Mouse (Mus musculus): Measurements from ENCODE around the gene Rbpj.

The Rbpj gene

DNA sequence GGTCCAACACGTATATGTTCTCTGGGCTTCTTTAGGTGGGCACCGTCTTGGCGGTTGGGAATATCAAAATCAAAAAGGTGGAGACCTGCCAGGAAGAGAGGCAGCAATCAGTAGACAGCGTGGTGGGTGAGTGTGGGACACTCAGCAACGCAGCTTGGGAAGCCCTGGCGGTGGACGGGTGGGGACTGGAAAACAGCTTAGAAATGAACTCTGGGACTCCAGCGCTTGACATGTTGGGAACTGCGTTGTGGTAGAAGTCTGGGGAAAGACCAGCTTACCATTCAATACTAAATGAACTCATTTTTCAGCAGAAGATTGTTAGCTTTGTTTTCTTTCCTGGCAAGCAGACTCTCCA, 3.8 kb downstream of the Rbpj start:
- DNase-seq: no peak

DNA sequence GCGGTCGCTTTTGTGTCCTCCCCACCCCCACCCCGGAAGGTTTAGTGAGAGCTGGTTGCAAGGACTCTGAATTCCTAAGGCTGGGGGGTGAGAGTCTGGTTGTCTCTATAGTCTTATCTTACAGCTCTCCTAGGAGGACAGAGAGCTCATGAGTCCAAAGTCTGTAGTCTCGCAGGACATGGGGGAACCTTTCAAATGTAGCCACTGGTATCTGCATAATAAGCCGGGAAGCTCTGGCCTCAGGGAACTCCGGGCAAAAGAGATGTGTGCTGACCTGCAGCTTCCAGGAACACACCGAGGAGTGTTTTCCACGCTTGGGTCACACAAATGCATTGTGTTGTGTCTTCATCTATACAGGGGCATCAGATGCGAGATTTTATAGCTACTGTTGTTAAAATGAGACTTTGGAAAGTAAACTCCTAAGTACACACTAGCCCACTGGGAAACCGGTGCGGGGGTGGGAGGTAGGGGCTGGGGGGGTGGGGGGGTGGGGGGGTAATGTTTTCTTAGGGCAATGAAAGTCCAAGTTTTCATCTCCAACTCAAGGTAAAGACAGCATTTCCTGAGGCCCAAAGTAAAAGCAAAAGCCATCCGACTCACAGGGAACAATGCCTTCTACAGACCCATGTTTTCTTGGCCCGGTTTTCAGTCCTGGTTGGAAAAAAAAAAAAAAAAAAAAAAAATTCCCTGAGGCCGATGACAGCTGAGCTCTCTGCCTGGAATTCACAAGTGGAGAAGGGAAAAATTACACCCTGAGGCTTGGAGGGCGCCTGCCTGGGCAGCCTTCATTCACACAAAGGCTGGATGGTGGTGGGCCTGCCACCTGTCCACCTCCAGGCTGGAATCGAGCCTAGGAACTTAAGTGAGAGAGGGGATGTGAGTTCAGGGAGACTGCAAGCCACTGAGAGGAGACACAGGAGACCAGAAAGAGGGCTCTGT, 4.5 kb downstream of the Rbpj start:
- DNase-seq: no peak

GRCm38 (mm10) chr5:53472485-53472884, 6.5 kb downstream of the Rbpj start:
- DNase-seq: no peak

GRCm38 (mm10) chr5:53479161-53479560, 13.2 kb downstream of the Rbpj start:
- DNase-seq: no peak

- DNase-seq: no peak
These were observed 13.9 kb downstream of the Rbpj start for GRCm38 (mm10) chr5:53479891-53480290.

DNA sequence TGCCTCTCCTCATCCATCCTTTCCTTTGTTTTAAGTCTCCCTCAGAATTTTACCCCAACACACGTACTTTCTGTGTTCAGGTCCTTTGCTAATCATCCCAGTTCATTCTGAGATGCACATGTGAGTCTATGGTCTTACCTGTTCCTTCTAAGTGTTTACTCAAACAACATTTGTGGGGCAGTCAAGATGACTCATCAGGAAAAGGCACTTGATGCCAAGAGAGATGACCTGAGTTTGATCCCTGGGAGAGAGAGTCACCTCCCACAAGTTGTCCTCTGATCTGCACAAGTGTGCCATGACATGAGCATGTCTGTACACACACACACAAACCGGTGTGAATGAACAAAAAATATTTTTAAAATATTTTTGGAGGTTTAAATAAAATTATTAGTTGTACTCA, 15.1 kb downstream of the Rbpj start:
- no peak for DNase-seq

- DNase-seq: no peak
These were observed 19.2 kb downstream of the Rbpj start for GRCm38 (mm10) chr5:53485069-53485628.

GRCm38 (mm10) chr5:53485934-53486475, 20.1 kb downstream of the Rbpj start:
- DNase-seq: no peak

- no peak for DNase-seq
These were observed 21.1 kb downstream of the Rbpj start for GRCm38 (mm10) chr5:53486966-53487592.

- DNase-seq: no peak
These were observed 24.7 kb downstream of the Rbpj start for GRCm38 (mm10) chr5:53490697-53491099.

GRCm38 (mm10) chr5:53493756-53494155, 27.8 kb downstream of the Rbpj start:
- DNase-seq: no peak

GRCm38 (mm10) chr5:53494536-53495159, 28.7 kb downstream of the Rbpj start:
- DNase-seq: peak; percentile 62

- DNase-seq: no peak
These were observed 31.0 kb downstream of the Rbpj start for GRCm38 (mm10) chr5:53496846-53497549.

DNA sequence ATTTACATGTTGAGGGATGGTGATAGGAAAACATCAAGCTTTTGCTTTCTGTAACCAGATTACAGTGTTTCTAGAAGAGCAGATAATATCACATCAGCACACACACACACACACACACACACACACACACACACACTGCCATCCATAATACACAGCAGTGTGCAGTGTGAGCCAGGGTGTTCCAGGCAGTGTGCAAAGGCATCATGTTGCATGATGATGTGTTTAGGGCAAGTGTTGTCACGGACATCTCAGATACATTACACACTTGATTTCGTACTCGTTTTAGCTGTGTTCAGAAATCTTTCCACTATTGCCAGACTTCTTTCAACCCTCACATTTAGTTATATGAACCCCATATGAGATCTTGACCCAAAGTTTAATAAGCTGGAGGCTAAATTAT, 33.6 kb downstream of the Rbpj start:
- no peak for DNase-seq

DNA sequence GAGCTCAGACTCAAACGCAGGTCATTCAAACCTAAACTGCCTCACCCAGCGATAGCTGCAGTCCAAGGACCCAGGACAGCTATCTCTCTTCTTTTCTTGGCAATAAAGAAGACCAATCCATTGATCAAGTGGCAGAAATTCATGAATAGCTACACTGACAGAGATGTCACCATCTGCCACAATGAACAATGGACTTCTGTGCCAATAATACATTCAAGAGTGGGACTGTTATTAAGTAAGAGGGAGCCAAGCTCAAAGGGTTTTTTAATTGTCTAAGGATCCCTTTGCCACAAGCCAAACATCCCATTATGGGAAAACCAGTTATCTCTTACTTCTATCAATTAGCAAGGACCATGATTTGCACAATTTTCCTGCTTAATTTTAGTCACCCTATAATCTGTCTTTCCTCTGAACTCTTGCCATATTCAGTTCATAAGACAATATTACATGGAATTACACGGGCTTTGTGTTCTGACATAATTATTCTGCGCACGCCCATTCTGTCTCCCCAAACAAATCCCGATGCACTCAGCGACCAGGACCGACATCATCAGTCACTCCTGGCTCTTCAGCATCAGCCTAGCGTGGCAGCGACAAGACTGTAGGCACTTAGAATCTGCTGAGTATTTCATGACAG, 34.7 kb downstream of the Rbpj start:
- no peak for DNase-seq

- DNase-seq: no peak
These were observed 37.3 kb downstream of the Rbpj start for GRCm38 (mm10) chr5:53503261-53503660.

- no peak for DNase-seq
These were observed 39.8 kb downstream of the Rbpj start for GRCm38 (mm10) chr5:53505751-53506150.

DNA sequence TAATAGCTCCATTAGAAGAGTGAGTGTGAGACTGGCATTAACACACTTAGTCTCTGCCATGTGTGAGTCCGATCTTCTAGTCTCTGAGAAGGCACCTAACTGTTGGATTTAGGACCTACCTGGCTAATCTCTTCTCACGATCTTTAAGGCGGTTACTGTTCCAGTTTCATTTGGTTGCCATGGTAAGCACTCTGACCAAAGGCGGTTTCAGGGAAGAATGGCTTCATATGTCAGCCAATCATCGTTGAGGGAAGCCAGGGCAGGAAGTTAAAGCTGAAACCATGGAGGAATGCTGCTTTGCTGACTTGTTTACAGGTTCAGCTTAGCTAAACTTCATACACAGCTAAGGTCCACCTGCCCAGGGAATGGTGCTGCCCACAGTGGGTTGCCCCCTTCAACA, 41.4 kb downstream of the Rbpj start:
- DNase-seq: no peak

- DNase-seq: no peak
These were observed 43.5 kb downstream of the Rbpj start for GRCm38 (mm10) chr5:53509465-53509864.

DNA sequence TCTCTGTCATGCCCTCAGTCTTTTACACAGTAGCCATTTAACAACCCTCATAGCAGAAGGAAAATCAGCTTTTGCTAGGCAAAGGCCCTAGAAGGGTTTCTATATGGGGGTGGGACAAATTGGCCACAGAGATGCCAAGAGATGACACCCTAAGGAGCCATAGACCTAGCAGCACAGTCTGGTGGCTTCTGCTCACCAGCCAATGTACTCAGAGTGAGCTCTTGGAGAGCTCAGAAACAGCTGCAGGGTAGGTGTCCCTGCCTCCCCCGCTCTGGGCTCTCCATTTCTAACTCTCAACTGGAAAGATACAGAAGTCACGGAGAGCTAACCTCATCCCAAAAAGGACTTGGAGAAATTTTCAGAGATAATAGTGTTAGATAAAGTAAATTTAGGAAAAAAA, 44.0 kb downstream of the Rbpj start:
- DNase-seq: no peak

DNA sequence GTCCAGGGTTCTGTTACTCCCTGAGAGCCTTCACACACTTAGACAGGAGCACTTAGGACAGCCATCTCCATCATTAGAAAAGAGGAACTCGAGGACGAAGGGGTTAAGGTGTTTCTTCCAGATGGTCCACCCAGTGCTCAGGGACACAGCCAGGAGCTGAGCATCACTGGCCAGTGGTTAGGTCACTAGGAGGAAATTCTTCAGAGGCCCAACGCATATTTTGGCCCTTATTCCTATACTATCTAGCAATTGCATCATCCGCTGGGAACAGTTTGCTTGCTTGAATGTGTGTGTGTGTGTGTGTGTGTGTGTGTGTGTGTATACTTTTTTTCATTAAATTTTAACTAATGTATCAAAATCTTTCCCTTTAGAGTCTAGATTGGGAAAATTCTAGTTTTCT, 45.5 kb downstream of the Rbpj start:
- DNase-seq: no peak

DNA sequence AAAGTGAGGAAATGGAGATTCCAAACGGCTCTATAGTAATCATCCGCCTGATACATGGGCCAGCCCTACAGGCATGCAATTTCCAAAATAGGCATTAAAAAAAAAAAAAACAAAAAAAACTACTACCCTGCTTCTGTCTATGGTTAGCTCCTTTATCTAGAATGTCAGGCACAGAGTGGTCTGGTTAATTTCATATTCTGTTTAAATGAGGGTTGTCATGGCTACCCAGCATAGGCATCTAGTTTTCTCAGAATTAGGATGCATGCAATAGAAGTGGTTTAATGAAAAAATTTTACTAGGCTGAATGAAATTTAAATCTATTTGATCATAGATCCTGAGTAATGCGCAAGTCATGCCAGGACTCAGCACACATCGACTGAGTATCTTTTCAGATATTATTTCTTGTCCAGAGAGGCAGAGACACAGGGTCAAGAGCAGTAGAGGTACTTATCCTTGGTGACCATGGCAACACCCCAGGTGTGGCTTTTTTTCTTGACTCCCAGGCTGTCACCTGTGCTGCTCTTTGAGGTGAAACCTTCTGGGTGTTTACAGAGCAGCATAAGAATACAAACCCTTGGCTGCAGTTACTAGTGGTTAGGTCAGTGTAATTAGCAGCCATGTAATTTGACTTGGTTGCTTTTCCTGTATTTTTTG, 49.1 kb downstream of the Rbpj start:
- no peak for DNase-seq
